Comparison of ENCODE assay signal across 8 mouse cellular contexts in genomic region chr5:142907803-142908559, GRCm38 (mm10). TPM values are rescaled to one million over a fixed set of nuclear protein-coding genes. Genes with fewer than 3 reads are reported as not detected.
A peak's percentile ranks its signal among the peaks of the same experiment; 100 is the strongest.
DNase-seq lines count a peak whose midpoint lies in the region; ATAC-seq and TF ChIP-seq lines count a peak whose summit lies in the region.

No protein-coding gene starts in this region.

- peaks cover 29% of the 10 kb centered on the region for H3K36me3 ChIP-seq in intestine, postnatal 0 days (ENCODE audit: control insufficient read depth, insufficient read depth)

- H3K27ac ChIP-seq in intestine, postnatal 0 days (ENCODE audit: low read depth, low read length): peak overlapping the region; percentile 100

- no peaks in the 10 kb centered on the region for H3K9me3 ChIP-seq in intestine, postnatal 0 days (ENCODE audit: control insufficient read depth)

- DNase-seq in right cerebral cortex, postnatal 10 days (ENCODE audit: low spot score in 2 of 2): peak; percentile 70 to 73
- no peak for DNase-seq in right cerebral cortex, adult 18-20 months
- peak; percentile 78 for DNase-seq in cerebellum, adult 9-11 months
- peak; percentile 98 for DNase-seq in heart, adult 11 months
- peak; percentile 88 to 93 for DNase-seq in lung, adult 18-20 months
- DNase-seq in spleen, postnatal 10 days (ENCODE audit: low spot score in 2 of 2): peak; percentile 71 to 77
- no peak for DNase-seq in frontal cortex, postnatal 36 days (ENCODE audit: low spot score in 2 of 2)

- H3K4me1 ChIP-seq in intestine, postnatal 0 days (replicated peaks; ENCODE audit: control insufficient read depth, insufficient read depth, low read length): peaks cover 35% of the 10 kb centered on the region

- peak overlapping the region; percentile 90 for H3K4me2 ChIP-seq in intestine, postnatal 0 days (replicated peaks; ENCODE audit: low read depth)

- H3K4me3 ChIP-seq in intestine, postnatal 0 days (ENCODE audit: low read depth, low read length): peak overlapping the region; percentile 100

- no peak for ATAC-seq in intestine, postnatal 0 days

- peak overlapping the region; percentile 100 for H3K9ac ChIP-seq in intestine, postnatal 0 days (ENCODE audit: low read depth, low read length)

- no peaks in the 10 kb centered on the region for H3K27me3 ChIP-seq in intestine, postnatal 0 days (replicated peaks; ENCODE audit: control insufficient read depth, insufficient read depth, low read length)

- TF ChIP-seq CTCF in intestine, postnatal 0 days (IDR thresholded peaks at IDR 0.05; ENCODE audit: low read depth): no peak

- 35% methylated on average over 5 of the region's 5 CpGs for WGBS in intestine, postnatal 0 days

RNA-seq across cellular contexts. Expression of gene Actb, which starts 1.4 kb away (rescaled TPM):
- 22,808 and 23,070 TPM in 2 replicates for polyA plus RNA-seq in intestine, postnatal 0 days (2015; fragmentation: Nextera tagmentation; extraction: Ambion mirVana)

RNA-seq across cellular contexts. Expression of gene Fbxl18, which starts 12.8 kb away (rescaled TPM):
- polyA plus RNA-seq in intestine, postnatal 0 days (2015; fragmentation: Nextera tagmentation; extraction: Ambion mirVana): 5.6 and 6.2 TPM in 2 replicates

RNA-seq across cellular contexts. Expression of gene Fscn1, which starts 52.2 kb away (rescaled TPM):
- polyA plus RNA-seq in intestine, postnatal 0 days (2015; fragmentation: Nextera tagmentation; extraction: Ambion mirVana): 36.5 and 37.1 TPM in 2 replicates

Comparison
In these comparisons a context has a peak if more than half of its experiments do, and no peak if none do; other contexts are left out.
1. DNase-seq: peak in right cerebral cortex, postnatal 10 days (2 of 2), cerebellum, adult 9-11 months (single experiment), heart, adult 11 months (single experiment), lung, adult 18-20 months (2 of 2) and spleen, postnatal 10 days (2 of 2); none in right cerebral cortex, adult 18-20 months (single experiment) and frontal cortex, postnatal 36 days (0 of 2).